Mouse (Mus musculus) frontal cortex, adult (tissue): Measurements from ENCODE around the gene Anxa2.

Source experiments
- ATAC-seq: cut with Nextera tagmentation; 2 replicates; pipeline ENCODE4 v1.9.2; 2017; ENCODE audit warnings: mild to moderate bottlenecking, moderate library complexity, mixed read lengths; ENCODE audit not compliant: low TSS enrichment

Anxa2 gene

DNA sequence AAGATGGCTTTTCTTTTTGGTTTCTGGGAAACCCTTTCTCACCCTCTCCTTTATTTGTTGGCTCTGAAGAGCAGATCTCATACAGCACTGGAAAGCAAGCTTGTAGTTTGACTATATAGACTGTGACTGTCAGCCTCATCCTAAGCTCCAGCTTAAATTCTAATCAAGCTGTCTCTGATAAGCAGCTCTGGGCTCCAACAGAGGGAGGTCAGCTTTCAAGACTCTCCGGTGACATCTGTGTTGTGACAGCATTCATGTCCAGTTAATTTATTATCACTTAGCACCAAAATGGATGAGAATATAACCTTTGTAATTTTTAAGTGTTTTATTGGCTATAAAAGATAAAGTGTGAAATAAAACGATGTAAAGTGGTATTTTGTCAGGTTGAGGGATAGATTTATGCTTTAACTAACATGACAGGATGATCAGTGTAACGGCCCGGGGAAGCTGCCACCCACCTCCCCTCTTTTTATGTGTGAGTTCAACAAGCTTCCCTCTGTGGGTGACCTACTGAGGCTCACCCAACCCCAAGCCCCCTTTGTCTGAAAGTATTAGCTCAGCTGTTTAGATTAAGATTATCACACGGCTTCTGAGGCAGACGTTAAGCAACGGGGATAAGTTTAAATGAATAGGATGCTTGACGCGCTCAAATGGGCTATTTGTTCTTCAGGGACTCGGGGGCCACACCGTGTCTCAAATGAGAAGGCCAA lies 58.6 kb downstream of the Anxa2 start:
- no peak for ATAC-seq

DNA sequence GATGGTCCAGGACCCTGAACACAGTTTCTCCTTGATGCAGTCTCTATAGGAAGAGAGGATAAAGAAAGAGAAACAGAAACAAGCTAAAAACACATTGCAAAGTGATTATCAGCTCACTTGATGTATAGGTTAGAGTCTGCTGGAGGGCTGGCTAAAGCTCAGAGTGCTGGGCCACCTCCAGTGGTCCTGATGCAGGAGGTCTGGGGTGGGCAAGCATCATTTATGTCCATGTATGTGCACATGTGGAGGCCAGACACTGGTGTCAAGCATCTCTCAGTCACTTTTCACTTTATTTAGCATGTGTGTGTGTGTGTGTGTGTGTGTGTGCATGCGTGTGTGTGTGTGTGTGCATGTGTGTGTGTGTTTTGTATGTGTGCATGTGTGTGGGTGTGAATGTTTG lies 59.3 kb downstream of the Anxa2 start:
- no peak for ATAC-seq

GRCm38 (mm10) chr9:69514206-69514605 lies 60.8 kb downstream of the Anxa2 start:
- ATAC-seq: no peak

DNA sequence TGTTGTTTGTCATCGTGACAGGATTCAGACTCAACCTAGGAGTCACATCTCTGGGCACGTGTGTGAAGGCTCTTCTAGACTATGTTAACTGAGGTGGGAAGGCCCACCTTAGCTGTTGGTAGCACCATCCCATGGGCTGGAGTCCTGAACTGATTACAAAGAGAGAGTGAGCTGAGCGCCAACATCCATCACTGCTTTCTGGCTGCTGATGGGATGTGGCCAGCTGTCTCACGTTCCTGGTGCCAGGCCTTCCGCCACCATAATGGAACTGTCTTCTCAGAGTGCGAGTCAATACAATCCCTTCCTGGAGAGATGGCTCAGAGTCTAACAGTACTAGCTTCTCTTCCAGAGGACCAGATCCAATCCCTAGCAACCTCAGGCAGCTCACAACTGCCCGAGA lies 62.0 kb downstream of the Anxa2 start:
- ATAC-seq: no peak

GRCm38 (mm10) chr9:69517387-69518035 lies 64.1 kb downstream of the Anxa2 start:
- peak; percentile 97 for ATAC-seq
